Mouse (Mus musculus): Measurements from ENCODE around the gene Gls. TPM values are rescaled to one million over a fixed set of nuclear protein-coding genes. Genes with fewer than 3 reads are reported as not detected.

Gls gene
- polyA plus RNA-seq, 1 experiment, result 9.8 TPM

- Histone ChIP-seq H3K36me3 (ENCODE audit: control insufficient read depth, insufficient read depth, low read length) (no peaks in the 10 kb centered on the region), H3K27ac (ENCODE audit: insufficient read depth, low read length) (no peak overlapping the region), H3K4me1 (ENCODE audit: control insufficient read depth, insufficient read depth, insufficient read length) (no peaks in the 10 kb centered on the region), H3K27me3 (ENCODE audit: control insufficient read depth, insufficient read depth, low read length) (no peaks in the 10 kb centered on the region), H3K4me3 (ENCODE audit: extremely low read depth, insufficient read depth, insufficient read length) (no peak overlapping the region)
- no peak for DNase-seq (ENCODE audit: low read depth in 1 of 2, low spot score in 2 of 2)
- 91% methylated on average over 9 of the region's 9 CpGs for WGBS
- no peak for TF ChIP-seq POLR2A (IDR thresholded peaks at IDR 0.05; ENCODE audit: low read depth, low read length)
- TF ChIP-seq CTCF (IDR thresholded peaks at IDR 0.05; ENCODE audit: extremely low read depth, insufficient read depth, insufficient read length, insufficient replicate concordance), result no peak
These were observed 25.1 kb upstream of the Gls start for GRCm38 (mm10) chr1:52258006-52258749.

- Histone ChIP-seq H3K27me3 (ENCODE audit: control insufficient read depth, insufficient read depth, low read length) (no peaks in the 10 kb centered on the region), H3K4me3 (ENCODE audit: extremely low read depth, insufficient read depth, insufficient read length) (no peak overlapping the region), H3K27ac (ENCODE audit: insufficient read depth, low read length) (no peak overlapping the region), H3K36me3 (ENCODE audit: control insufficient read depth, insufficient read depth, low read length) (no peaks in the 10 kb centered on the region), H3K4me1 (ENCODE audit: control insufficient read depth, insufficient read depth, insufficient read length) (no peaks in the 10 kb centered on the region)
- TF ChIP-seq CTCF (IDR thresholded peaks at IDR 0.05; ENCODE audit: extremely low read depth, insufficient read depth, insufficient read length, insufficient replicate concordance) (no peak), POLR2A (IDR thresholded peaks at IDR 0.05; ENCODE audit: low read depth, low read length) (no peak)
- no peak for DNase-seq (ENCODE audit: low read depth in 1 of 2, low spot score in 2 of 2)
- 86% methylated on average over 4 of the region's 4 CpGs for WGBS
These were observed 23.9 kb upstream of the Gls start for GRCm38 (mm10) chr1:52256916-52257315.

- no peak overlapping the region for H3K27ac ChIP-seq (ENCODE audit: insufficient read depth, low read length)
- H3K4me1 ChIP-seq (ENCODE audit: control insufficient read depth, insufficient read depth, insufficient read length), result no peaks in the 10 kb centered on the region
- DNase-seq (ENCODE audit: low read depth in 1 of 2, low spot score in 2 of 2), result no peak
- WGBS, result 82% methylated on average over 4 of the region's 4 CpGs
- no peak for TF ChIP-seq POLR2A (IDR thresholded peaks at IDR 0.05; ENCODE audit: low read depth, low read length)
- TF ChIP-seq CTCF (IDR thresholded peaks at IDR 0.05; ENCODE audit: extremely low read depth, insufficient read depth, insufficient read length, insufficient replicate concordance), result no peak
- H3K27me3 ChIP-seq (ENCODE audit: control insufficient read depth, insufficient read depth, low read length), result no peaks in the 10 kb centered on the region
- no peaks in the 10 kb centered on the region for H3K36me3 ChIP-seq (ENCODE audit: control insufficient read depth, insufficient read depth, low read length)
- no peak overlapping the region for H3K4me3 ChIP-seq (ENCODE audit: extremely low read depth, insufficient read depth, insufficient read length)
These were observed 23.2 kb upstream of the Gls start for GRCm38 (mm10) chr1:52256194-52256593.

GRCm38 (mm10) chr1:52254411-52254810 lies 21.4 kb upstream of the Gls start:
- 84% methylated on average over 2 of the region's 2 CpGs for WGBS
- H3K27me3 ChIP-seq (ENCODE audit: control insufficient read depth, insufficient read depth, low read length), result no peaks in the 10 kb centered on the region

GRCm38 (mm10) chr1:52253386-52253785 lies 20.4 kb upstream of the Gls start:
- Histone ChIP-seq H3K27me3 (ENCODE audit: control insufficient read depth, insufficient read depth, low read length) (no peaks in the 10 kb centered on the region), H3K27ac (ENCODE audit: insufficient read depth, low read length) (no peak overlapping the region), H3K36me3 (ENCODE audit: control insufficient read depth, insufficient read depth, low read length) (no peaks in the 10 kb centered on the region), H3K4me1 (ENCODE audit: control insufficient read depth, insufficient read depth, insufficient read length) (no peaks in the 10 kb centered on the region), H3K4me3 (ENCODE audit: extremely low read depth, insufficient read depth, insufficient read length) (no peak overlapping the region)
- DNase-seq (ENCODE audit: low read depth in 1 of 2, low spot score in 2 of 2), result no peak
- 87% methylated on average over 6 of the region's 6 CpGs for WGBS
- TF ChIP-seq POLR2A (IDR thresholded peaks at IDR 0.05; ENCODE audit: low read depth, low read length) (no peak), CTCF (IDR thresholded peaks at IDR 0.05; ENCODE audit: extremely low read depth, insufficient read depth, insufficient read length, insufficient replicate concordance) (no peak)

More at GRCm38 (mm10) chr1:52254411-52254810, 21.4 kb upstream of the Gls start:
- no peaks in the 10 kb centered on the region for H3K4me1 ChIP-seq (ENCODE audit: control insufficient read depth, insufficient read depth, insufficient read length)
- DNase-seq (ENCODE audit: low read depth in 1 of 2, low spot score in 2 of 2), result no peak
- H3K4me3 ChIP-seq (ENCODE audit: extremely low read depth, insufficient read depth, insufficient read length), result no peak overlapping the region
- H3K27ac ChIP-seq (ENCODE audit: insufficient read depth, low read length), result no peak overlapping the region
- no peaks in the 10 kb centered on the region for H3K36me3 ChIP-seq (ENCODE audit: control insufficient read depth, insufficient read depth, low read length)
- no peak for TF ChIP-seq POLR2A (IDR thresholded peaks at IDR 0.05; ENCODE audit: low read depth, low read length)
- TF ChIP-seq CTCF (IDR thresholded peaks at IDR 0.05; ENCODE audit: extremely low read depth, insufficient read depth, insufficient read length, insufficient replicate concordance), result no peak

- Histone ChIP-seq H3K27me3 (ENCODE audit: control insufficient read depth, insufficient read depth, low read length) (no peaks in the 10 kb centered on the region), H3K4me3 (ENCODE audit: extremely low read depth, insufficient read depth, insufficient read length) (no peak overlapping the region), H3K4me1 (ENCODE audit: control insufficient read depth, insufficient read depth, insufficient read length) (no peaks in the 10 kb centered on the region), H3K27ac (ENCODE audit: insufficient read depth, low read length) (no peak overlapping the region), H3K36me3 (ENCODE audit: control insufficient read depth, insufficient read depth, low read length) (no peaks in the 10 kb centered on the region)
- no peak for DNase-seq (ENCODE audit: low read depth in 1 of 2, low spot score in 2 of 2)
- TF ChIP-seq CTCF (IDR thresholded peaks at IDR 0.05; ENCODE audit: extremely low read depth, insufficient read depth, insufficient read length, insufficient replicate concordance) (no peak), POLR2A (IDR thresholded peaks at IDR 0.05; ENCODE audit: low read depth, low read length) (no peak)
- WGBS, result 74% methylated on average over 2 of the region's 2 CpGs
These were observed 19.4 kb upstream of the Gls start for GRCm38 (mm10) chr1:52252447-52252846.

GRCm38 (mm10) chr1:52251038-52251735 lies 18.2 kb upstream of the Gls start:
- Histone ChIP-seq H3K4me3 (ENCODE audit: extremely low read depth, insufficient read depth, insufficient read length) (no peak overlapping the region), H3K36me3 (ENCODE audit: control insufficient read depth, insufficient read depth, low read length) (no peaks in the 10 kb centered on the region), H3K4me1 (ENCODE audit: control insufficient read depth, insufficient read depth, insufficient read length) (no peaks in the 10 kb centered on the region), H3K27me3 (ENCODE audit: control insufficient read depth, insufficient read depth, low read length) (no peaks in the 10 kb centered on the region), H3K27ac (ENCODE audit: insufficient read depth, low read length) (no peak overlapping the region)
- no peak for DNase-seq (ENCODE audit: low read depth in 1 of 2, low spot score in 2 of 2)
- 89% methylated on average over 7 of the region's 7 CpGs for WGBS
- no peak for TF ChIP-seq POLR2A (IDR thresholded peaks at IDR 0.05; ENCODE audit: low read depth, low read length)
- no peak for TF ChIP-seq CTCF (IDR thresholded peaks at IDR 0.05; ENCODE audit: extremely low read depth, insufficient read depth, insufficient read length, insufficient replicate concordance)

Measured in spleen, adult 2 months (tissue).